Comparison of ENCODE assay signal across 8 mouse cellular contexts in the genomic region with DNA sequence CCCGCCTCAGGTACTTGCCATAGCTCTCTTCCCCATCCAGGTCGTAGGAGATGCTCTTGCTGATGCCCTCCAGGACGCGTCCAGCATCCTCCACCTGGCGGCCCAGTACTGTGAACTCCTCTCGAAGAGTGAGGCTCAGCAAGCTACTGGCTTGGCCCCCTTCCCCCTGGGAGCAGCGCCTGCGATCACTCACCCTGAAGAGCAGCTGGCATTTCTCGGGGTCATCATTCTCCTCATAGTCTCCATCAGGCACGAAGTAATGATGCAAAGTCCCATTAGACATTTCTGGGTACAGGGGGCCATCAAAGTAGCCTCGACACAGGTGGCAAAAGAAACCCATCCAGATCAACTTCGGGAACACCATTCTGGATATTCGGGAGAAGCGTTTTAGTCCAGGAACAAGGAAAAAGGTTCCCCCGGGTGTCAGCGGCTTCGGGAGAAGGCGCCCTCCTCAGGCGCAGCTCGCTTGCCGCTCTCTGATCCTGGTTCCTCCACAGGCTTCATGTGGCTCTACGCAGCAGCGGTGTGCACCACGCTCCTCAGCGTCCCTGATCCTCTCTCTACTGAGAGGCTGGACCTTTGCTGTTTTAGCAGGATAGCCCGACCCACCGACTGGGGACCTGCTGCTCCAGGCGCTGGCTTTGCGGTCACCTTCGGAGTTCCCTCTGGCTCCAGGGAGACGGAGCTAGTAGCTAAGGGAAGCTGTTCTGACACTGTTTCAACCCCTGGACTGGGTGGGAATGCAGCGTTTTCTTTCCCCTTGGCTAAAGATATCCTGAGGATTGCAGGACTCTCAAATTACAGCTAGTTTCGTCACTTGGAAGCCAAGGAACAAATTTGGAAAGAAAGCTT. TPM values are rescaled to one million over a fixed set of nuclear protein-coding genes. Genes with fewer than 3 reads are reported as not detected.
DNase-seq lines count a peak whose midpoint lies in the region; ATAC-seq and TF ChIP-seq lines count a peak whose summit lies in the region.

A gene (minus strand): TSS at position 752 of the 852 bp plus-strand sequence.

- peak within 1 kb of the TSS; percentile 87 for H3K4me3 ChIP-seq in embryonic fibroblast, embryonic 13.5 days (ENCODE audit: insufficient read depth, low read length)
- peak within 1 kb of the TSS; percentile 51 for H3K4me3 ChIP-seq in heart, embryonic 11.5 days (ENCODE audit: low read depth, low read length)
- peak within 1 kb of the TSS; percentile 56 for H3K4me3 ChIP-seq in kidney, embryonic 14.5 days (ENCODE audit: low read length)
- H3K4me3 ChIP-seq in limb, embryonic 14.5 days (replicated peaks; ENCODE audit: low read length): peak within 1 kb of the TSS; percentile 58
- H3K4me3 ChIP-seq in midbrain, postnatal 0 days (ENCODE audit: low read depth, low read length): peak within 1 kb of the TSS; percentile 56
- H3K4me3 ChIP-seq in testis, adult 2 months (ENCODE audit: control insufficient read depth, low read depth, low read length): peak within 1 kb of the TSS; percentile 67

- TF ChIP-seq POLR2A in embryonic fibroblast, embryonic 13.5 days (IDR thresholded peaks at IDR 0.05; ENCODE audit: low read depth, low read length): peak; percentile 92
- TF ChIP-seq POLR2A in limb, embryonic 14.5 days (IDR thresholded peaks at IDR 0.05; ENCODE audit: borderline replicate concordance, extremely low read depth, insufficient read depth, insufficient read length): peak; percentile 53; the same call in 1 of the 2 replicates
- TF ChIP-seq POLR2A in testis, adult 2 months (IDR thresholded peaks at IDR 0.05; ENCODE audit: control insufficient read depth, low read depth, low read length): no peak

- TF ChIP-seq CTCF in embryonic fibroblast, embryonic 13.5 days (IDR thresholded peaks at IDR 0.05; ENCODE audit: borderline replicate concordance, insufficient read depth, low read length): peak; percentile 49; the same call in 1 of the 2 replicates
- peak; percentile 57 for TF ChIP-seq CTCF in midbrain, postnatal 0 days (IDR thresholded peaks at IDR 0.05)
- no peak for TF ChIP-seq CTCF in testis, adult 2 months (IDR thresholded peaks at IDR 0.05; ENCODE audit: control insufficient read depth, insufficient read depth, insufficient replicate concordance, low read depth, low read length)

- no peak for ATAC-seq in heart, embryonic 11.5 days (replicated peaks; ENCODE audit: insufficient number of reproducible peaks, low FRiP score, low TSS enrichment)
- ATAC-seq in kidney, embryonic 14.5 days (ENCODE audit: low FRiP score, low TSS enrichment): peak; percentile 93
- peak; percentile 85 for ATAC-seq in limb, embryonic 14.5 days (ENCODE audit: low FRiP score, low read depth)
- peak; percentile 84 for ATAC-seq in midbrain, postnatal 0 days (ENCODE audit: low FRiP score)

- peak within 1 kb of the TSS; percentile 69 for H3K9ac ChIP-seq in heart, embryonic 11.5 days (ENCODE audit: low read depth, low read length)
- H3K9ac ChIP-seq in kidney, embryonic 14.5 days (ENCODE audit: low read depth, low read length): peak within 1 kb of the TSS; percentile 60
- H3K9ac ChIP-seq in limb, embryonic 14.5 days (ENCODE audit: low read depth, low read length, severe bottlenecking): peak within 1 kb of the TSS; percentile 79
- peak within 1 kb of the TSS; percentile 67 for H3K9ac ChIP-seq in midbrain, postnatal 0 days (replicated peaks; ENCODE audit: low read length, poor library complexity, severe bottlenecking)

- H3K27ac ChIP-seq in embryonic fibroblast, embryonic 13.5 days (ENCODE audit: insufficient read depth, low read length): peak within 1 kb of the TSS; percentile 76
- no peak within 1 kb of the TSS for H3K27ac ChIP-seq in heart, embryonic 11.5 days (ENCODE audit: low read depth, low read length)
- H3K27ac ChIP-seq in kidney, embryonic 14.5 days (ENCODE audit: low read depth, low read length): peak within 1 kb of the TSS; percentile 42; the same call in 1 of the 2 replicates
- H3K27ac ChIP-seq in limb, embryonic 14.5 days (replicated peaks; ENCODE audit: low read depth, low read length): peak within 1 kb of the TSS; percentile 90
- no peak within 1 kb of the TSS for H3K27ac ChIP-seq in midbrain, postnatal 0 days (ENCODE audit: low read depth, low read length)
- peak within 1 kb of the TSS; percentile 40 for H3K27ac ChIP-seq in testis, adult 2 months (ENCODE audit: control insufficient read depth, insufficient read depth, low read depth, low read length)

- H3K4me2 ChIP-seq in heart, embryonic 11.5 days: peak within 1 kb of the TSS; percentile 85
- H3K4me2 ChIP-seq in kidney, embryonic 14.5 days (replicated peaks; ENCODE audit: low read depth, low read length): peak within 1 kb of the TSS; percentile 89
- H3K4me2 ChIP-seq in limb, embryonic 14.5 days (replicated peaks; ENCODE audit: low read depth, low read length, severe bottlenecking): peak within 1 kb of the TSS; percentile 58
- H3K4me2 ChIP-seq in midbrain, postnatal 0 days (ENCODE audit: low read depth, low read length, poor library complexity, severe bottlenecking): peak within 1 kb of the TSS; percentile 86

- peak; percentile 18 for DNase-seq in adrenal gland, postnatal 25 days
- peak; percentile 71 for DNase-seq in limb, embryonic 14.5 days (ENCODE audit: low spot score)
- peak; percentile 58 for DNase-seq in midbrain, postnatal 0 days (ENCODE audit: low spot score)
- no peak for DNase-seq in spleen, postnatal 14 days (ENCODE audit: low spot score in 2 of 2)

- H3K36me3 ChIP-seq in heart, embryonic 11.5 days (ENCODE audit: control insufficient read depth, insufficient read depth, low read length): no peaks in the 10 kb centered on the region
- no peaks in the 10 kb centered on the region for H3K36me3 ChIP-seq in kidney, embryonic 14.5 days (ENCODE audit: control insufficient read depth, insufficient read depth, low read length)
- no peaks in the 10 kb centered on the region for H3K36me3 ChIP-seq in limb, embryonic 14.5 days (ENCODE audit: control insufficient read depth, insufficient read depth, low read length)
- H3K36me3 ChIP-seq in midbrain, postnatal 0 days (ENCODE audit: insufficient read depth, low read length): no peaks in the 10 kb centered on the region
- H3K36me3 ChIP-seq in testis, adult 2 months (ENCODE audit: control insufficient read depth, insufficient read depth, low read length): no peaks in the 10 kb centered on the region

- no peaks in the 10 kb centered on the region for H3K9me3 ChIP-seq in heart, embryonic 11.5 days (replicated peaks; ENCODE audit: control insufficient read depth, low read length)
- no peaks in the 10 kb centered on the region for H3K9me3 ChIP-seq in kidney, embryonic 14.5 days (ENCODE audit: control insufficient read depth, low read length)
- no peaks in the 10 kb centered on the region for H3K9me3 ChIP-seq in limb, embryonic 14.5 days (ENCODE audit: control insufficient read depth, low read length)
- no peaks in the 10 kb centered on the region for H3K9me3 ChIP-seq in midbrain, postnatal 0 days (ENCODE audit: low read length)

- no peaks in the 10 kb centered on the region for H3K27me3 ChIP-seq in heart, embryonic 11.5 days (ENCODE audit: control insufficient read depth, insufficient read depth, low read length)
- no peaks in the 10 kb centered on the region for H3K27me3 ChIP-seq in kidney, embryonic 14.5 days (ENCODE audit: control insufficient read depth, insufficient read depth, low read length)
- H3K27me3 ChIP-seq in limb, embryonic 14.5 days (ENCODE audit: control insufficient read depth, insufficient read depth, low read length): no peaks in the 10 kb centered on the region; the same call in 1 of the 2 replicates
- H3K27me3 ChIP-seq in midbrain, postnatal 0 days (ENCODE audit: insufficient read depth, low read length): no peaks in the 10 kb centered on the region
- H3K27me3 ChIP-seq in testis, adult 2 months (ENCODE audit: control insufficient read depth, insufficient read depth, low read length): no peaks in the 10 kb centered on the region

- 2% methylated on average over 33 of the region's 33 CpGs for WGBS in heart, embryonic 11.5 days (ENCODE audit: insufficient replicate concordance)
- WGBS in kidney, embryonic 14.5 days: 2% methylated on average over 33 of the region's 33 CpGs
- WGBS in limb, embryonic 14.5 days: 2% methylated on average over 33 of the region's 33 CpGs
- WGBS in midbrain, postnatal 0 days: 3% methylated on average over 33 of the region's 33 CpGs

- no peaks in the 10 kb centered on the region for H3K4me1 ChIP-seq in embryonic fibroblast, embryonic 13.5 days (ENCODE audit: control insufficient read depth, insufficient read depth, low read length)
- H3K4me1 ChIP-seq in heart, embryonic 11.5 days (ENCODE audit: control insufficient read depth, insufficient read depth, low read length): no peaks in the 10 kb centered on the region
- no peaks in the 10 kb centered on the region for H3K4me1 ChIP-seq in kidney, embryonic 14.5 days (ENCODE audit: control insufficient read depth, insufficient read depth, low read length)
- peaks cover 9% of the 10 kb centered on the region for H3K4me1 ChIP-seq in limb, embryonic 14.5 days (ENCODE audit: control insufficient read depth, insufficient read depth, low read length)
- H3K4me1 ChIP-seq in midbrain, postnatal 0 days (ENCODE audit: insufficient read depth, low read length): no peaks in the 10 kb centered on the region
- no peaks in the 10 kb centered on the region for H3K4me1 ChIP-seq in testis, adult 2 months (ENCODE audit: control insufficient read depth, insufficient read depth, low read length)

RNA-seq across cellular contexts. Expression of the gene that starts here (rescaled TPM):
- 2.6 and 2.7 TPM in 2 replicates for total RNA-seq in adrenal gland, postnatal 25 days (2021)
- 29.0 and 49.2 TPM in 2 replicates for polyA plus RNA-seq in embryonic fibroblast, embryonic 13.5 days (2011; ENCODE audit: insufficient read length, low read depth, missing spikeins)
- polyA plus RNA-seq in heart, embryonic 11.5 days (2014; fragmentation: Nextera tagmentation; extraction: Ambion mirVana): 1.8 and 3.6 TPM in 2 replicates
- polyA plus RNA-seq in kidney, embryonic 14.5 days (2014; fragmentation: Nextera tagmentation; extraction: Ambion mirVana): 21.0 and 21.8 TPM in 2 replicates
- 111 TPM in 2 replicates for polyA plus RNA-seq in limb, embryonic 14.5 days (2012; rRNA removed)
- polyA plus RNA-seq in limb, embryonic 14.5 days (2014; fragmentation: Nextera tagmentation; extraction: Ambion mirVana): 122 and 128 TPM in 2 replicates
- total RNA-seq in midbrain, postnatal 0 days (2014; rRNA removed): 7.9 and 9.7 TPM in 2 replicates
- 5.8 and 7.4 TPM in 2 replicates for polyA plus RNA-seq in midbrain, postnatal 0 days (2015; fragmentation: Nextera tagmentation; extraction: Ambion mirVana)
- 1.3 and 1.9 TPM in 2 replicates for polyA plus RNA-seq in testis, adult 2 months (2012; rRNA removed)

Comparison
In these comparisons a context has a peak if more than half of its experiments do, and no peak if none do; other contexts are left out.
1. DNase-seq: peak in adrenal gland, postnatal 25 days (single experiment), limb, embryonic 14.5 days (single experiment) and midbrain, postnatal 0 days (single experiment); none in spleen, postnatal 14 days (0 of 2).
2. H3K27ac ChIP-seq: peak in embryonic fibroblast, embryonic 13.5 days (single experiment), kidney, embryonic 14.5 days (single experiment), limb, embryonic 14.5 days (single experiment) and testis, adult 2 months (single experiment); none in heart, embryonic 11.5 days (single experiment) and midbrain, postnatal 0 days (single experiment).
3. Peak in every context shown above with its lines, with median percentiles within 50 percentile points of each other: H3K4me3 ChIP-seq, H3K4me2 ChIP-seq and H3K9ac ChIP-seq.